Mouse (Mus musculus) lung, embryonic 14.5 days (tissue): ENCODE data around the gene Sgsm3. TPM values are rescaled to one million over a fixed set of nuclear protein-coding genes. Genes with fewer than 3 reads are reported as not detected.
A peak's percentile ranks its signal among the peaks of the same experiment; 100 is the strongest.

Source experiments
- ATAC-seq: fragments of 200-750 bp; cut with Nextera tagmentation; 2 replicates; pipeline ENCODE4 v1.8.0; 2017; ENCODE audit warnings: mild to moderate bottlenecking, moderate TSS enrichment, moderate library complexity; ENCODE audit not compliant: insufficient read depth
- DNase-seq: peaks from one replicate; pipeline ENCODE4 v3.0.0-alpha.2; 2015
- H3K27ac ChIP-seq: fragments of 300-500 bp; sonication (generic); 2 replicates; pipeline ENCODE4 v1.5.1; 2014; ENCODE audit warnings: low read depth, mild to moderate bottlenecking, moderate library complexity
- H3K27me3 ChIP-seq: fragments of 300-500 bp; sonication (generic); 2 replicates; pipeline ENCODE4 v1.6.1; 2014; ENCODE audit warnings: low read length, control low read depth; ENCODE audit not compliant: insufficient read depth
- H3K36me3 ChIP-seq: fragments of 300-500 bp; sonication (generic); 2 replicates; pipeline ENCODE4 v1.6.1; 2014; ENCODE audit warnings: control low read depth; ENCODE audit not compliant: insufficient read depth
- H3K4me1 ChIP-seq: fragments of 300-500 bp; sonication (generic); 2 replicates; pipeline ENCODE4 v1.6.1; 2014; ENCODE audit warnings: antibody characterized with exemption, control low read depth; ENCODE audit not compliant: insufficient read depth
- H3K4me2 ChIP-seq: fragments of 300-500 bp; sonication (generic); 2 replicates; pipeline ENCODE4 v1.6.1; 2014; ENCODE audit warnings: mild to moderate bottlenecking
- H3K4me3 ChIP-seq: fragments of 300-500 bp; sonication (generic); 2 replicates; pipeline ENCODE4 v1.5.1; 2014; ENCODE audit warnings: low read depth, low read length
- H3K9ac ChIP-seq: fragments of 300-500 bp; sonication (generic); 2 replicates; pipeline ENCODE4 v1.6.1; 2014
- H3K9me3 ChIP-seq: fragments of 300-500 bp; sonication (generic); 2 replicates; pipeline ENCODE4 v1.6.1; 2016; ENCODE audit warnings: low read depth, low read length, control low read depth
- CTCF ChIP-seq: IDR thresholded peaks from 2 replicates; pipeline ENCODE4 v1.5.1; 2016; ENCODE audit warnings: antibody characterized with exemption, low read depth
- WGBS: fragments of 180-500 bp; shearing (Covaris S2); extraction: QIAGEN DNeasy Blood & Tissue Kit; methylation state at CpG from one replicate; pipeline ENCODE4 v1.1.7; 2014; 5-methylcytosine and 5-hydroxymethylcytosine counted together
- polyA plus RNA-seq: library from polyadenylated mRNA; unstranded; fragments of >200 nt; fragmentation: Nextera tagmentation; extraction: Ambion mirVana; gene quantifications from 2 replicates; pipeline ENCODE4 v1.2.1, GENCODE M21; 2014

Sgsm3 gene
- polyA plus RNA-seq, 1 experiment from 2014 or later = 40.0 TPM

DNA sequence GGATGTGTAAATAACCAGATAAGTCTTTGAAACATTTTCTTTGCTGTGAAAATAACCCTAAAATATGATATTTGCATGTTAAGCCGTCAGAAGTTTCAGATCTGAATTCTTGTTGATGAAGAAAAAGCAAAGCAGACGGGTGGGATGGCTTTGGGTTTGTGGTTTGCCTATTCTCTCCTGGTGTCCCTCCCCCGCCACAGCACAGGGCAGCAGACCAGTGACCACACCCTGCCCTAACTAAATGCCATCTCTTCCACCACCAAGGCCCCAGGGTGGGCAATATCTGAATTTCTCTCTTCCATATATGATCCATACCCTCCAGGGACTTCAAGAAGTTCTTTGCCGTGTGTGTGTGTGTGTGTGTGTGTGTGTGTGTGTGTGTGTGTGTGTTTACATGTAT, 39.0 kb upstream of the Sgsm3 start:
- Histone ChIP-seq H3K36me3 (peaks cover 37% of the 10 kb centered on the region), H3K9ac (no peak overlapping the region), H3K27ac (no peak overlapping the region), H3K4me1 (no peaks in the 10 kb centered on the region), H3K4me3 (no peak overlapping the region), H3K4me2 (no peak overlapping the region), H3K9me3 (no peaks in the 10 kb centered on the region), H3K27me3 (no peaks in the 10 kb centered on the region)
- no peak for TF ChIP-seq CTCF
- DNase-seq = no peak
- WGBS = 77% methylated on average over 4 of the region's 4 CpGs
- no peak for ATAC-seq

DNA sequence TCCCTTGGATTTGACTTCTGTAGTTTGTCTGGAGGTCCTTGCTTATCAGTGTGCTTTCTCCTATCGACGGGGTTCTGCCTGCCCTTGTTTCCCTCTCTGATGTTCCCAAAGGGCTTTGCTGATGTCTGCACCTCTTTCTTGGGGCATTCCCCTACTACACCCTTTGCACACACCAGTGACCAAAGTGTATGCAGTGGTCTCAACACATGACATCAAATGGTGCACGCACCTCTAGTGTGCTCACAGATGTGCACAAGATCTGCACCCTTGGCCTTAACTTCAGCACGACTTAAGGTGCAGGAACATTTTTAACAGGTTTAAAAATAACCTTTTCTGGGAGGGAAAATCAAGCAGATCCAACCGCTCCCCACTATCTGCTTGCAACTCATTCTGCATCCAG, 38.2 kb upstream of the Sgsm3 start:
- no peak for DNase-seq
- no peaks in the 10 kb centered on the region for H3K9me3 ChIP-seq
- no peaks in the 10 kb centered on the region for H3K4me1 ChIP-seq
- ATAC-seq = no peak
- no peak for TF ChIP-seq CTCF
- peaks cover 34% of the 10 kb centered on the region; the same call in 1 of the 2 replicates for H3K36me3 ChIP-seq
- H3K9ac ChIP-seq = no peak overlapping the region
- 85% methylated on average over 5 of the region's 5 CpGs for WGBS
- H3K27me3 ChIP-seq = no peaks in the 10 kb centered on the region
- H3K4me3 ChIP-seq = no peak overlapping the region
- H3K4me2 ChIP-seq = no peak overlapping the region
- H3K27ac ChIP-seq = no peak overlapping the region

DNA sequence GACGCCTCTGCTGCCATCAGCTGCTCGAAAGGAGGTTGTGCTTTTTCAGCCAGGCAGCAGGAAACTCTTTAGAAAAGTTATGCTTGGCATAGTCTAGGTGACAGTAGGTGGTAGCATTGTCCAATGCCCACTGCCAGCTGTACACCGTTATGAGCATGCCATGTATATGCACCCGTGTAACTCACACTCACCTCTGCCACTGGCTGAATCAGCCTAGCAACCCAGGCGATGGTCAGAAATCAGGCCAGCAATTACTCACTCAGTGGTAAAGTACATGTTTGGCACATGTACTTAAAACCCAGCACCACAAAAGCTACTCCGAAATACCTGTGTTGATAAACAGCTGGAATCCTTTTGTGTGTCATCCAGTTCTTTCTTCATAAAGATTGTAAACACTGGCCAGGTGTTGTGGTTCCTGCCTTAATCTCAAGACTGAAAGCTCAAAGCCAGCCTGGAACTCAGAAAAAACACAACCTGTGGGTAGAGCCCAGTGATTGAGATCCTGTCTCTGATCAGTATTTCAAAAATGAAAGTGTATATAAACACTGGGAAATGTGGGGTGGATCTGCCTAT, 36.0 kb upstream of the Sgsm3 start:
- H3K4me1 ChIP-seq = no peaks in the 10 kb centered on the region
- H3K9me3 ChIP-seq = no peaks in the 10 kb centered on the region
- no peak overlapping the region for H3K4me2 ChIP-seq
- H3K9ac ChIP-seq = no peak overlapping the region
- no peaks in the 10 kb centered on the region for H3K27me3 ChIP-seq
- 0 out of 2 replicates have a peak, but pooled peaks cover 21% of the 10 kb centered on the region for H3K36me3 ChIP-seq
- no peak for ATAC-seq
- TF ChIP-seq CTCF = no peak
- H3K4me3 ChIP-seq = no peak overlapping the region
- WGBS = 78% methylated on average over 6 of the region's 6 CpGs
- no peak for DNase-seq
- H3K27ac ChIP-seq = no peak overlapping the region

DNA sequence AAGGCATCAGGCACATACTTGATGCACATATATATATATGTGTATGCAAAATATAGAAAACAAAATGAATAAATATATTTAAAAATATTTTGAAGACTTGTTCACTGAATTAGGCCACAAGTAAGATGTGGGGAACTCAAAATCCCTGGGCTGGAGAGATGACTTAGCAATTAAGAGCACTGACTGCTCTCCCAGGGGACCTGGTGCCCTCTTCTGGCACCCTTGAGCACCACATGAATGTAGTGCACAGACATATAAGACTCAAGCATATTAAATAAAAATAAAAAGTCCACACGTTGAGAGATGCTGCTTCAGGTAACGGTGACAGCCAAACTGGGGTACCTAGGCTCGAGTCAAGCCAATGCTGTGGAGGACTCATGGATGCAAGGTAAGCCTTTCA, 31.7 kb upstream of the Sgsm3 start:
- DNase-seq (peak; percentile 52), ATAC-seq (no peak)
- WGBS = 49% methylated on average over 3 of the region's 3 CpGs
- no peak overlapping the region for H3K4me2 ChIP-seq
- peaks cover 3% of the 10 kb centered on the region for H3K4me1 ChIP-seq
- no peak overlapping the region for H3K4me3 ChIP-seq
- H3K27me3 ChIP-seq = no peaks in the 10 kb centered on the region
- 0 out of 2 replicates have a peak, but pooled peaks cover 7% of the 10 kb centered on the region for H3K36me3 ChIP-seq
- peak; percentile 56 for TF ChIP-seq CTCF
- no peak overlapping the region for H3K9ac ChIP-seq
- no peak overlapping the region for H3K27ac ChIP-seq
- no peaks in the 10 kb centered on the region for H3K9me3 ChIP-seq

DNA sequence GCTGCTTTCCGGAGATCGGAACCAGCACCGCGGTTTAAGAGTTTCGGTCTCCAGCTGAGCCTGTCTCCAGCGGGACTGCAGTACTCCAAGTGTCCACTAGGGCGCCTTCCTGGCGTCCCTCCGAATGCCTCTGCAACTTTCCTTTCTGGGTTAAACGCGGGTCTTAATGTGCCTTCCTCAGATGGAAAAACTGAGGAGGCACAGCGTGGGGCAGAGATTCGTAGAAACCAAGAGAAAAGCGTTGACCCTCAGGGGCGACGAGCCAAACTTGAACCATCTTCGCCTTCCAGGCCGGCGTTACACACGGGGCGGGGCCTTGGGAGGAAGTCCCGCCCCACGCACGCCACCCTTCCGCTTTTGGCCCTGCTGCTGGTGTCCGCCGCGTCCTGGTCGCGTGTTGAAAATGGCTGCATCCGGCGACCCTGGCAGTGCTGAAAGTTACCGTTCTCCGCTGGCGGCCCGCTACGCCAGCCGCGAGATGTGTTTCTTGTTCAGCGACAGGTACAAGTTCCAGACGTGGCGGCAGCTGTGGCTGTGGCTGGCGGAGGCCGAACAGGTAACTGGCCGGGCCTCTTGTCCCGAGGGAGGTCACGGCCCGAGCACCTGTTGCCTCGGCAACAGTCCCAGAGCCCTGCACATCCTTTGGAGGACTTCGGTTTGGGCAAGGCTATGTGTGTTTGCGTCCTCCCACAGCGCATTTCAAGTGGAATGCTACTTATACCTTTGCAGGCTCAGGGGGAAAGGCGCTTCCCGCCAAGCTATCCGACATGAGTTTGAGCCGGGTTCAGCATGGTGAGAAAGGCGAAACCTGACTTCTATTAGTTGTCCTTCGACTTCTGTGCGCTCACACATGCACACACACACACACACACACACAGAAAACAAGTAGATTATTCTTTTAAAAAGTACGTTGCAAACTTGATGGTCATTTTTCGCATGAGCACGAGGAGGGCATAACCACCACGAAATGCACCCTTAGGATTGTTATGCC, 29.1 kb upstream of the Sgsm3 start, which contains the start of gene Adsl:
Adsl (plus strand) TSS at position 346 of the 991 bp plus-strand sequence.
- H3K4me2 ChIP-seq = peak within 1 kb of the TSS; percentile 66
- H3K27ac ChIP-seq = peak within 1 kb of the TSS; percentile 83
- H3K27me3 ChIP-seq = no peaks in the 10 kb centered on the region
- H3K4me1 ChIP-seq = peaks cover 3% of the 10 kb centered on the region
- peak; percentile 96 for TF ChIP-seq CTCF
- peaks cover 15% of the 10 kb centered on the region for H3K36me3 ChIP-seq
- H3K4me3 ChIP-seq = peak within 1 kb of the TSS; percentile 68
- under 1% methylated on average over 63 of the region's 63 CpGs for WGBS
- peak within 1 kb of the TSS; percentile 58 for H3K9ac ChIP-seq
- DNase-seq (peak; percentile 96), ATAC-seq (peak; percentile 95)
- no peaks in the 10 kb centered on the region for H3K9me3 ChIP-seq

DNA sequence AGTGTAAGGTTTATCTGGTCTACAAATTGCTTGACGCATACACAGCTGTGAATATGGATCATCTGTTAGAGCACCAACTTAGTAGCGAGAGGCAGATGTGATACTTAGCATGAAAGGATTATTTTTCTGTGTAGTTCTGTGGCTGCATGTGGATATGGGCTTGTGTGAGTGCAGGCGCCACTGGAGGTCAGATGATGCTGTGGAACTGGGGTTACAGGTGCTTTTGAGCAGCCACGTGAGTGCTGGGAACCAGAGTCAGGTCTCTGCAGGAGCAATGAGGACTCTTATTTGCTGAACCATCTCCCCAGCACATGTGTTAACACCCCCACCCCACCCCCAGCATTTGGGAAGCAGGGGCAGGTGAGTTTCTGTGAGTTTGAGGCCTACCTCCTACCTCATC, 28.1 kb upstream of the Sgsm3 start:
- H3K27ac ChIP-seq = no peak overlapping the region
- H3K27me3 ChIP-seq = no peaks in the 10 kb centered on the region
- H3K9ac ChIP-seq = peak overlapping the region; percentile 58
- 37% methylated on average over 4 of the region's 4 CpGs for WGBS
- peak overlapping the region; percentile 68 for H3K4me3 ChIP-seq
- H3K4me2 ChIP-seq = peak overlapping the region; percentile 66
- H3K9me3 ChIP-seq = no peaks in the 10 kb centered on the region
- H3K4me1 ChIP-seq = peaks cover 3% of the 10 kb centered on the region
- peaks cover 25% of the 10 kb centered on the region for H3K36me3 ChIP-seq
- ATAC-seq (no peak), DNase-seq (no peak)
- no peak for TF ChIP-seq CTCF

DNA sequence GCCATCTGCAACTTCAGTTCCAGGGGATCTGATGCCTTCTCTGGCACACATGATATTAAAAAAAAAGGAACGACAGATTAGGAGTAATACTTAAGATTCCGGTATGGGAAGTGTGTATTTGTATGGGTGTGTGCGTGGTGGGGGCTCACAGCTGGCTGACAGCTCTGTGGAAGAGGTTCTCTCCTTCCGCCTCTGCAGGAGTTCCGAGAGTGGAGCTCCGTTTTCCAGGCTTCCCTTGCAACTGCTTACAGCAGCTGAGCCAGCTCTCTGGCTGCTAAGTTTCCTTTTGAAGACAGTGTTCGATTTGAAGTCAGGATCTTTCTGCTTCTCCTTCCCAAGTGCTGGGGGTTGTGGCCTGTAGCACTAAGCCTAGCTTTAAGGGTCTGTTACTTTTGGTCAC, 27.5 kb upstream of the Sgsm3 start:
- no peak for ATAC-seq
- H3K9ac ChIP-seq = no peak overlapping the region
- TF ChIP-seq CTCF = no peak
- no peaks in the 10 kb centered on the region for H3K27me3 ChIP-seq
- peaks cover 32% of the 10 kb centered on the region for H3K36me3 ChIP-seq
- DNase-seq = no peak
- no peaks in the 10 kb centered on the region for H3K9me3 ChIP-seq
- WGBS = 85% methylated on average over 7 of the region's 7 CpGs
- peak overlapping the region; percentile 66 for H3K4me2 ChIP-seq
- H3K27ac ChIP-seq = no peak overlapping the region
- no peak overlapping the region; the same call in 1 of the 2 replicates for H3K4me3 ChIP-seq
- H3K4me1 ChIP-seq = peaks cover 3% of the 10 kb centered on the region
